Mouse (Mus musculus) CH12.LX (cell line): ENCODE measurements around the gene Dmd. TPM values are rescaled to one million over a fixed set of nuclear protein-coding genes. Genes with fewer than 3 reads are reported as not detected.
"Not testable (repeated sequence)": the region's sequence is repeated elsewhere in the genome, so short reads cannot be mapped to it uniquely, and the experiment has no call there.

Experiments
- DNase-seq: peaks from one replicate; pipeline ENCODE4 v3.0.0-alpha.2; 2013; ENCODE audit errors: extremely low read depth
- H3K27ac ChIP-seq: 2 replicates; pipeline ENCODE4 v1.5.1; 2012; ENCODE audit warnings: low read depth, mild to moderate bottlenecking, control low read depth, moderate library complexity; ENCODE audit not compliant: insufficient read depth
- H3K27me3 ChIP-seq: replicated peaks from 2 replicates; pipeline ENCODE3; 2012; ENCODE audit warnings: inconsistent platforms
- H3K36me3 ChIP-seq, 2 experiments: replicated peaks in 1 of 2; 2 replicates each; pipeline versions ENCODE3 to v1.6.1; 2012; ENCODE audit warnings: inconsistent platforms in 1 of 2, low read length in 1 of 2, mild to moderate bottlenecking in 1 of 2, mixed read lengths in 1 of 2, moderate library complexity in 1 of 2; ENCODE audit not compliant: control insufficient read depth in 1 of 2, insufficient read depth in 1 of 2
- H3K4me1 ChIP-seq, 2 experiments: 2 replicates each; pipeline ENCODE4 v1.6.1; 2012; ENCODE audit warnings: inconsistent platforms in 1 of 2, moderate library complexity in 1 of 2; ENCODE audit not compliant: insufficient read depth in 2 of 2, control insufficient read depth in 1 of 2
- H3K4me2 ChIP-seq: 2 replicates; pipeline ENCODE4 v1.6.1; 2012; ENCODE audit warnings: low read depth, mild to moderate bottlenecking, control low read depth; ENCODE audit not compliant: poor library complexity, insufficient read depth, severe bottlenecking
- H3K4me3 ChIP-seq, 3 experiments: fragments of 150-350 bp in 1 of 3; sonication (generic) in 1 of 3; replicated peaks in 1 of 3; 2 replicates each; pipeline versions ENCODE3 to v1.5.1; 2011 to 2012; ENCODE audit warnings: low read depth in 2 of 3, low read length in 2 of 3, mild to moderate bottlenecking in 2 of 3, moderate library complexity in 2 of 3, control low read depth in 1 of 3, improper control_type of control experiment in 1 of 3, inconsistent platforms in 1 of 3, mixed read lengths in 1 of 3; ENCODE audit not compliant: poor library complexity in 1 of 3
- H3K79me2 ChIP-seq: replicated peaks from 2 replicates; pipeline ENCODE4 v1.6.1; 2012; ENCODE audit warnings: mild to moderate bottlenecking, moderate library complexity; ENCODE audit not compliant: control insufficient read depth, poor library complexity, insufficient read depth, severe bottlenecking; ENCODE audit errors: extremely low read depth
- H3K9ac ChIP-seq: 2 replicates; pipeline ENCODE4 v1.6.1; 2012; ENCODE audit warnings: low read depth, mild to moderate bottlenecking, control low read depth, moderate library complexity; ENCODE audit not compliant: insufficient read depth
- H3K9me3 ChIP-seq: replicated peaks from 2 replicates; pipeline ENCODE3; 2012; ENCODE audit warnings: low read length, inconsistent platforms, mixed read lengths
- BHLHE40 ChIP-seq: IDR thresholded peaks from 2 replicates; pipeline ENCODE4 v1.6.1; 2011; ENCODE audit warnings: mild to moderate bottlenecking, low read depth, low read length, improper control_type of control experiment
- CHD1 ChIP-seq: IDR thresholded peaks from 2 replicates; pipeline ENCODE4 v1.6.1; 2012; ENCODE audit warnings: low read depth, low read length, improper control_type of control experiment, inconsistent platforms
- CHD2 ChIP-seq: IDR thresholded peaks from 2 replicates; pipeline ENCODE4 v1.6.1; 2011; ENCODE audit warnings: low read length, improper control_type of control experiment
- CTCF ChIP-seq, 2 experiments: IDR thresholded peaks in 1 of 2; conservative IDR thresholded peaks in 1 of 2; 2 replicates each; pipeline ENCODE4 v1.5.1; 2011 to 2012; ENCODE audit warnings: low read depth in 2 of 2, low read length in 2 of 2, improper control_type of control experiment in 1 of 2, inconsistent platforms in 1 of 2, mild to moderate bottlenecking in 1 of 2, moderate library complexity in 1 of 2
- ETS1 ChIP-seq: conservative IDR thresholded peaks from 2 replicates; pipeline ENCODE4 v1.6.1; 2012; ENCODE audit warnings: low read depth, mild to moderate bottlenecking, inconsistent platforms, low read length, improper control_type of control experiment, moderate library complexity
- HCFC1 ChIP-seq: IDR thresholded peaks from 2 replicates; pipeline ENCODE4 v1.6.1; 2012; ENCODE audit warnings: low read depth, mild to moderate bottlenecking, inconsistent platforms, low read length, improper control_type of control experiment
- IRF4 ChIP-seq: IDR thresholded peaks from 2 replicates; pipeline ENCODE4 v1.6.1; 2014; ENCODE audit warnings: low read depth, mild to moderate bottlenecking, inconsistent platforms, low read length, improper control_type of control experiment
- JUND ChIP-seq: conservative IDR thresholded peaks from 2 replicates; pipeline ENCODE4 v1.6.1; 2011; ENCODE audit warnings: low read depth, low read length, improper control_type of control experiment
- MAFK ChIP-seq: IDR thresholded peaks from 2 replicates; pipeline ENCODE4 v1.6.1; 2011; ENCODE audit warnings: low read length, improper control_type of control experiment; ENCODE audit not compliant: insufficient replicate concordance
- MAX ChIP-seq: IDR thresholded peaks from 2 replicates; pipeline ENCODE4 v1.6.1; 2011; ENCODE audit warnings: low read length, improper control_type of control experiment
- MXI1 ChIP-seq: IDR thresholded peaks from 2 replicates; pipeline ENCODE4 v1.6.1; 2011; ENCODE audit warnings: mild to moderate bottlenecking, low read depth, low read length, improper control_type of control experiment
- PAX5 ChIP-seq: IDR thresholded peaks from 2 replicates; pipeline ENCODE4 v1.6.1; 2012; ENCODE audit warnings: low read length, inconsistent platforms, mixed read lengths
- POLR2A ChIP-seq: IDR thresholded peaks from 2 replicates; pipeline ENCODE4 v1.6.1; 2011; ENCODE audit warnings: low read depth, mild to moderate bottlenecking, improper control_type of control experiment, low read length
- POLR2AphosphoS2 ChIP-seq: IDR thresholded peaks from 2 replicates; pipeline ENCODE4 v1.6.1; 2011; ENCODE audit warnings: low read depth, low read length, improper control_type of control experiment
- RCOR1 ChIP-seq: conservative IDR thresholded peaks from 2 replicates; pipeline ENCODE4 v1.6.1; 2012; ENCODE audit warnings: low read depth, mild to moderate bottlenecking, inconsistent platforms, low read length, improper control_type of control experiment
- SMC3 ChIP-seq: IDR thresholded peaks from 2 replicates; pipeline ENCODE4 v1.6.1; 2011; ENCODE audit warnings: low read depth, low read length, improper control_type of control experiment
- TCF12 ChIP-seq: IDR thresholded peaks from 2 replicates; pipeline ENCODE4 v1.6.1; 2014; ENCODE audit warnings: low read depth, mild to moderate bottlenecking, inconsistent platforms, low read length, improper control_type of control experiment
- USF2 ChIP-seq: conservative IDR thresholded peaks from 2 replicates; pipeline ENCODE4 v1.6.1; 2011; ENCODE audit warnings: low read depth, low read length, improper control_type of control experiment
- ZC3H11A ChIP-seq: IDR thresholded peaks from 2 replicates; pipeline ENCODE4 v1.6.1; 2012; ENCODE audit warnings: low read depth, mild to moderate bottlenecking, inconsistent platforms, low read length, improper control_type of control experiment
- dilution Hi-C: fragments of 300-500 bp; cut with MboI; formaldehyde crosslinking; loops from 2 replicates; pipeline ENCODE4 v1.14.3; 2020; ENCODE audit warnings: low sequenced_read_pairs; ENCODE audit not compliant: extremely low pct_unique_long_range_greater_than_20kb, extremely low pct_ligation_motif_present
- in situ Hi-C: fragments of 300-500 bp; cut with MboI; formaldehyde crosslinking; loops from 3 replicates; pipeline ENCODE4 v1.14.3; 2019; ENCODE audit warnings: low sequenced_read_pairs, low pct_ligation_motif_present, low pct_unique_long_range_greater_than_20kb, mixed read lengths
- polyA plus RNA-seq: library from polyadenylated mRNA; unstranded; fragments of >175 nt; gene quantifications from 2 replicates; pipeline ENCODE4 v1.2.1, GENCODE M21; 2012; ENCODE audit warnings: low read depth; ENCODE audit not compliant: insufficient read length
- total RNA-seq, 2 experiments: library from RNA; depleted of rRNA; stranded (reverse); fragments of 300-350 nt in 1 of 2; fragments of >200 nt in 1 of 2; gene quantifications; 2 replicates each; pipeline ENCODE4 v1.2.3; 2012 to 2014

The Dmd gene
- total and polyA plus RNA-seq, 3 experiments: 0.81 to 2.7 (median 2.1) TPM

DNA sequence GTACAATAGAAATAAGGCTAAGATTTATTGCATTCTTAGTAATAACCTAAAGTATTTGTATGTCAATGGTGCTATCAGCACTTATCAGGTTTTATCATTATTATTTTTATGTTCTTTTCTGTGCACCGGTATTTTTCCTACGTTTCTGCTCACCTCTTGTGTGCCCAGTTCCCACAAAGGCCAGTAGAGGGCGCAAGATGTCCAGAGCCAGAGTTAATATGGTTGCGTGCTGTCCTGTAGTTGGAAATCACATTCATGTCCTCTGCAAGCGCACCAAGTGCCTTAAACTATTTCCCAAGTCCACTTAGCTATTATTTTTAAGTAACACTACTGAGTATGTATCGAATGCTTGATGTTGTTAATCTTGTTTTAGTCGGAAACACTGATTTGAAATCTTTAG is 1052.6 kb downstream of the Dmd start:
- DNase-seq: no peak
- Histone ChIP-seq H3K9ac (no peak overlapping the region), H3K27me3 (no peaks in the 10 kb centered on the region), H3K36me3 (no peaks in the 10 kb centered on the region), H3K4me2 (no peak overlapping the region), H3K79me2 (no peaks in the 10 kb centered on the region), H3K9me3 (no peaks in the 10 kb centered on the region), H3K4me3 (no peak overlapping the region), H3K4me1 (no peaks in the 10 kb centered on the region), H3K27ac (no peak overlapping the region)
- dilution Hi-C loops (no loop called here), in situ Hi-C loops (no loop called here)
- TF ChIP-seq CTCF (conservative IDR thresholded peaks at IDR 0.05 in 1 of 2, IDR thresholded peaks at IDR 0.05 in 1 of 2; ENCODE audit: low read depth in 2 of 2, low read length in 2 of 2): peak in 1 of 2 experiments; percentile 10; a peak in 1 of 4 replicates
- TF ChIP-seq HCFC1: no peak

DNA sequence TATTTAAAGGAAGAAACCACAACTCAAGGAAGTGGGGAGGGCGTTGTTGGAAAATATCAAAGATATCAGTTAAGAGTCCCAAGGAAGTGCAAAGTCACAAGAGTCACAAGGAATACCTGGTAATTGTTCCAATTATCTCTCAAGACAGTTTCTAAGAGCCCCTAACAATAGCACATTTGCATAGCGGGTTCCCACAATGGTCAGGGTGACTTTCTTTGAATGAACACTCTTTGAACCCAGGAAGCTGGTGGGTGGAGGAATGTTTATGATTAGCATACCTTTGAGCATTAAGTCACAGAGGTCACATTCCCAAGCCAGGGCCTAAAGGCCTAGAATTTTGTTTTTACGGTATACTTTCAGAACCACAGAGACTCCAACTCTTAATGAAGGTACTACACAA is 1113.8 kb downstream of the Dmd start:
- H3K4me3 ChIP-seq, H3K4me2 ChIP-seq, H3K9ac ChIP-seq, H3K27ac ChIP-seq, in situ Hi-C loops, DNase-seq, dilution Hi-C loops, H3K79me2 ChIP-seq, H3K9me3 ChIP-seq, H3K36me3 ChIP-seq, H3K4me1 ChIP-seq, H3K27me3 ChIP-seq: not testable (repeated sequence)

DNA sequence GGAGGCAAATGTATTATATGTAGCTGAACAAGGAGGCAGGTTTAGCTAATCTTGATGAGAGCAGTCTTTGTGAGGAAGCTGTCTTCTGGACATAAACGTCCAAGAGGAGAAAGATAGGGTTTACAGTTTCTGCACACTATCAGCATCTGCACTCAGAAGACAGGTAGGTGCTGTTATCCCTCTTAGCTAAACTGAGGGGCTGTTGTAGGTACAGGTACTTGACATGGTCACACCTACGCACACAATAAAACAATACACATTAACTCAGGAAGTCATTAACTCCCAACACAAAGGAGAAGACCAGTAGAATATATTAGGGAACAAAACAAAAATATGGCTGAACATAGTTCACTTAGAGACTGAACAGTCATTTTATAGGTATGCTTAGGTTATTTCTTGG is 1217.2 kb downstream of the Dmd start:
- in situ Hi-C loops (no loop called here), dilution Hi-C loops (no loop called here)
- TF ChIP-seq ZC3H11A: no peak
- no peak for TF ChIP-seq MAX
- no peak for TF ChIP-seq POLR2A
- no peak for TF ChIP-seq SMC3
- no peak for TF ChIP-seq CHD1
- no peak for TF ChIP-seq POLR2AphosphoS2
- TF ChIP-seq BHLHE40: no peak
- no peak for TF ChIP-seq MAFK
- no peak for TF ChIP-seq TCF12
- no peak for TF ChIP-seq ETS1
- TF ChIP-seq USF2: no peak
- no peak for TF ChIP-seq RCOR1
- no peak for TF ChIP-seq IRF4
- TF ChIP-seq CHD2: no peak
- no peak for TF ChIP-seq MXI1
- TF ChIP-seq PAX5: no peak
- no peak for TF ChIP-seq JUND
- Histone ChIP-seq H3K36me3 (no peaks in the 10 kb centered on the region), H3K4me2 (no peak overlapping the region), H3K9me3 (no peaks in the 10 kb centered on the region), H3K4me1 (no peaks in the 10 kb centered on the region), H3K4me3 (no peak overlapping the region), H3K79me2 (no peaks in the 10 kb centered on the region), H3K27me3 (no peaks in the 10 kb centered on the region), H3K9ac (no peak overlapping the region), H3K27ac (no peak overlapping the region)
- no peak for DNase-seq
